Mouse (Mus musculus): ENCODE data around the gene Isx.

- no peak for TF ChIP-seq POLR2A (IDR thresholded peaks at IDR 0.05; ENCODE audit: control insufficient read depth, extremely low read depth, insufficient read depth, low read length, poor library complexity)
- TF ChIP-seq CTCF (IDR thresholded peaks at IDR 0.05; ENCODE audit: borderline replicate concordance, control insufficient read depth, extremely low read depth, insufficient read depth, low read length, poor library complexity): no peak
These were observed 37.7 kb downstream of the Isx start for GRCm38 (mm10) chr8:74910708-74911107.

Measured in thymus, adult 2 months (tissue).